Mouse (Mus musculus): ENCODE results near the gene Syde2. TPM values are rescaled to one million over a fixed set of nuclear protein-coding genes. Genes with fewer than 3 reads are reported as not detected.

The Syde2 gene
- total and polyA plus RNA-seq, 3 experiments, result 0.10 to 0.30 TPM; not detected in 1

GRCm38 (mm10) chr3:145945904-145946303 is 41.8 kb upstream of the Syde2 start:
- peaks cover 7 to 62% of the 10 kb centered on the region in 2 experiments; a peak in 3 of 4 replicates for H3K4me1 ChIP-seq (ENCODE audit: control insufficient read depth in 1 of 2, insufficient read depth in 2 of 2)
- no peak overlapping the region for H3K4me3 ChIP-seq (replicated peaks in 1 of 3; ENCODE audit: low read depth in 2 of 3, low read length in 2 of 3, poor library complexity in 1 of 3)
- no peaks in the 10 kb centered on the region for H3K9me3 ChIP-seq (replicated peaks; ENCODE audit: low read length)
- no peak overlapping the region for H3K27ac ChIP-seq (ENCODE audit: insufficient read depth, low read depth)
- in situ Hi-C loops (cut with MboI; ENCODE audit: low pct_ligation_motif_present, low pct_unique_long_range_greater_than_20kb, low sequenced_read_pairs) (no loop called here), dilution Hi-C loops (cut with MboI; ENCODE audit: extremely low pct_ligation_motif_present, extremely low pct_unique_long_range_greater_than_20kb, low sequenced_read_pairs) (no loop called here)
- peaks cover 20% of the 10 kb centered on the region for H3K79me2 ChIP-seq (replicated peaks; ENCODE audit: control insufficient read depth, extremely low read depth, insufficient read depth, poor library complexity, severe bottlenecking)
- peaks cover 30 to 54% of the 10 kb centered on the region in 2 experiments for H3K36me3 ChIP-seq (replicated peaks in 1 of 2; ENCODE audit: control insufficient read depth in 1 of 2, insufficient read depth in 1 of 2, low read length in 1 of 2)
- H3K9ac ChIP-seq (ENCODE audit: insufficient read depth, low read depth), result no peak overlapping the region
- DNase-seq (ENCODE audit: extremely low read depth), result no peak
- no peaks in the 10 kb centered on the region for H3K27me3 ChIP-seq (replicated peaks)
- no peak overlapping the region for H3K4me2 ChIP-seq (ENCODE audit: insufficient read depth, low read depth, poor library complexity, severe bottlenecking)
- no peak for TF ChIP-seq CTCF (conservative IDR thresholded peaks at IDR 0.05 in 1 of 2, IDR thresholded peaks at IDR 0.05 in 1 of 2; ENCODE audit: low read depth in 2 of 2, low read length in 2 of 2)
- TF ChIP-seq POLR2AphosphoS2 (IDR thresholded peaks at IDR 0.05; ENCODE audit: low read depth, low read length), result no peak
- no peak for TF ChIP-seq BHLHE40 (IDR thresholded peaks at IDR 0.05; ENCODE audit: low read depth, low read length)
- TF ChIP-seq USF1 (IDR thresholded peaks at IDR 0.05; ENCODE audit: low read depth, low read length), result no peak
- no peak for TF ChIP-seq SIN3A (IDR thresholded peaks at IDR 0.05; ENCODE audit: low read length)
- no peak for TF ChIP-seq MAX (IDR thresholded peaks at IDR 0.05; ENCODE audit: low read length)
- TF ChIP-seq ZKSCAN1 (IDR thresholded peaks at IDR 0.05; ENCODE audit: borderline replicate concordance, low read depth, low read length), result no peak
- TF ChIP-seq IRF4 (IDR thresholded peaks at IDR 0.05; ENCODE audit: low read depth, low read length), result no peak
- TF ChIP-seq CHD2 (IDR thresholded peaks at IDR 0.05; ENCODE audit: low read length), result no peak

GRCm38 (mm10) chr3:145946654-145947053 is 41.0 kb upstream of the Syde2 start:
- no peak overlapping the region for H3K9ac ChIP-seq (ENCODE audit: insufficient read depth, low read depth)
- no peak for DNase-seq (ENCODE audit: extremely low read depth)
- no peak overlapping the region for H3K4me2 ChIP-seq (ENCODE audit: insufficient read depth, low read depth, poor library complexity, severe bottlenecking)
- H3K9me3 ChIP-seq (replicated peaks; ENCODE audit: low read length), result no peaks in the 10 kb centered on the region
- peaks cover 24 to 47% of the 10 kb centered on the region in 2 experiments for H3K36me3 ChIP-seq (replicated peaks in 1 of 2; ENCODE audit: control insufficient read depth in 1 of 2, insufficient read depth in 1 of 2, low read length in 1 of 2)
- H3K4me1 ChIP-seq (ENCODE audit: control insufficient read depth in 1 of 2, insufficient read depth in 2 of 2), result peaks cover 3 to 62% of the 10 kb centered on the region in 2 experiments; a peak in 3 of 4 replicates
- dilution Hi-C loops (cut with MboI; ENCODE audit: extremely low pct_ligation_motif_present, extremely low pct_unique_long_range_greater_than_20kb, low sequenced_read_pairs) (no loop called here), in situ Hi-C loops (cut with MboI; ENCODE audit: low pct_ligation_motif_present, low pct_unique_long_range_greater_than_20kb, low sequenced_read_pairs) (no loop called here)
- peaks cover 12% of the 10 kb centered on the region for H3K79me2 ChIP-seq (replicated peaks; ENCODE audit: control insufficient read depth, extremely low read depth, insufficient read depth, poor library complexity, severe bottlenecking)
- TF ChIP-seq IRF4 (IDR thresholded peaks at IDR 0.05; ENCODE audit: low read depth, low read length), result no peak
- TF ChIP-seq JUN (IDR thresholded peaks at IDR 0.05; ENCODE audit: insufficient read depth, low read depth, low read length), result no peak
- no peak for TF ChIP-seq MAX (IDR thresholded peaks at IDR 0.05; ENCODE audit: low read length)
- TF ChIP-seq NELFE (IDR thresholded peaks at IDR 0.05; ENCODE audit: low read depth, low read length), result no peak
- no peak for TF ChIP-seq ZMIZ1 (IDR thresholded peaks at IDR 0.05; ENCODE audit: low read depth, low read length)
- no peak for TF ChIP-seq MXI1 (IDR thresholded peaks at IDR 0.05; ENCODE audit: low read depth, low read length)
- TF ChIP-seq CHD1 (IDR thresholded peaks at IDR 0.05; ENCODE audit: low read depth, low read length), result no peak
- no peak for TF ChIP-seq ZC3H11A (IDR thresholded peaks at IDR 0.05; ENCODE audit: low read depth, low read length)
- TF ChIP-seq MEF2A (IDR thresholded peaks at IDR 0.05; ENCODE audit: borderline replicate concordance, low read depth, low read length), result no peak
- TF ChIP-seq E2F4 (IDR thresholded peaks at IDR 0.05; ENCODE audit: insufficient replicate concordance, low read depth, low read length), result no peak
- no peak for TF ChIP-seq UBTF (IDR thresholded peaks at IDR 0.05; ENCODE audit: low read depth, low read length)
- no peak overlapping the region for H3K4me3 ChIP-seq (replicated peaks in 1 of 3; ENCODE audit: low read depth in 2 of 3, low read length in 2 of 3, poor library complexity in 1 of 3)
- no peak overlapping the region for H3K27ac ChIP-seq (ENCODE audit: insufficient read depth, low read depth)
- no peaks in the 10 kb centered on the region for H3K27me3 ChIP-seq (replicated peaks)

All from CH12.LX (cell line).